Mouse (Mus musculus) left cerebral cortex, postnatal 14 days (tissue): ENCODE measurements around the gene Nrbf2. TPM values are rescaled to one million over a fixed set of nuclear protein-coding genes. Genes with fewer than 3 reads are reported as not detected.

ENCODE experiments used
- DNase-seq, 2 experiments: peaks; one replicate each; pipeline ENCODE4 v3.0.0; 2021 to 2022; ENCODE audit warnings: low spot score in 2 of 2, mixed read lengths in 1 of 2
- intact Hi-C: fragments of 180-260 bp; cut with DNase I; formaldehyde crosslinking; loops from one replicate; pipeline ENCODE4 v1.15.1; 2025
- long read RNA-seq, 2 experiments: library from polyadenylated mRNA; stranded (forward); transcript quantifications; one replicate each; pipeline ENCODE4 v2.0.0; 2021
- total RNA-seq, 2 experiments: library from RNA; stranded (reverse); gene quantifications; 2 replicates each; pipeline ENCODE4 v1.2.3; 2021

Gene Nrbf2
- total RNA-seq = 10 to 100 TPM; 15.7 to 16.1 TPM
- long read RNA-seq, experiment 1, transcript Nrbf2-201 (4 exons, 1,813 nt) = major isoform, 30 of 31 reads
- long read RNA-seq, experiment 1, partial matches to known transcripts = 0 of 31 reads
- long read RNA-seq, experiment 1, other reads (novel, unspliced or antisense) = 1 of 31 reads
- long read RNA-seq, experiment 2, transcript Nrbf2-201 (4 exons, 1,813 nt) = major isoform, 32 of 34 reads
- long read RNA-seq, experiment 2, partial matches to known transcripts = 0 of 34 reads
- long read RNA-seq, experiment 2, other reads (novel, unspliced or antisense) = 2 of 34 reads

GRCm38 (mm10) chr10:67285176-67285814, at the start of gene Nrbf2:
Gene Nrbf2 (minus strand): TSS chr10:67285305.
- intact Hi-C loops = no loop called here
- DNase-seq = peak; percentile 83 to 86

- DNase-seq = no peak
- intact Hi-C loops = no loop called here
These were observed 45.5 kb upstream of the Nrbf2 start for GRCm38 (mm10) chr10:67330580-67330979.

GRCm38 (mm10) chr10:67329661-67330060, 44.6 kb upstream of the Nrbf2 start:
- no peak for DNase-seq
- intact Hi-C loops = no loop called here

- intact Hi-C loops = no loop called here
These were observed 43.1 kb upstream of the Nrbf2 start for GRCm38 (mm10) chr10:67328208-67328607.

GRCm38 (mm10) chr10:67324036-67324435, 38.9 kb upstream of the Nrbf2 start:
- intact Hi-C loops = no loop called here
- no peak for DNase-seq

More at GRCm38 (mm10) chr10:67328208-67328607, 43.1 kb upstream of the Nrbf2 start:
- no peak for DNase-seq

- DNase-seq = no peak
- intact Hi-C loops = no loop called here
These were observed 36.3 kb upstream of the Nrbf2 start for GRCm38 (mm10) chr10:67321396-67321795.

- intact Hi-C loops = no loop called here
These were observed 35.2 kb upstream of the Nrbf2 start for GRCm38 (mm10) chr10:67320207-67320859.

GRCm38 (mm10) chr10:67319016-67319725, 34.1 kb upstream of the Nrbf2 start:
- intact Hi-C loops = loop anchor here (5.0 to 10.0 kb wide), 2 partner anchors 218 to 676 kb away; partner anchors contain the start of gene Egr2

More at GRCm38 (mm10) chr10:67320207-67320859, 35.2 kb upstream of the Nrbf2 start:
- peak in 1 of 2 experiments; percentile 29 for DNase-seq

GRCm38 (mm10) chr10:67317931-67318460, 32.9 kb upstream of the Nrbf2 start:
- intact Hi-C loops = loop anchor here (5.0 to 10.0 kb wide), 2 partner anchors 219 to 677 kb away; partner anchors contain the start of gene Egr2
- peak in 1 of 2 experiments; percentile 26 for DNase-seq

More at GRCm38 (mm10) chr10:67319016-67319725, 34.1 kb upstream of the Nrbf2 start:
- DNase-seq = peak in 1 of 2 experiments; percentile 20

- DNase-seq = peak; percentile 51 to 65
- intact Hi-C loops = loop anchor here (2.0 to 10.0 kb wide), 5 partner anchors 222 to 680 kb away; partner anchors contain the start of gene Egr2
These were observed 29.8 kb upstream of the Nrbf2 start for GRCm38 (mm10) chr10:67314811-67315435.

GRCm38 (mm10) chr10:67312456-67312855, 27.4 kb upstream of the Nrbf2 start:
- intact Hi-C loops = loop anchor here (10.0 kb wide), 1 partner anchor 682 kb away; no protein-coding TSS in a partner anchor
- DNase-seq = no peak

GRCm38 (mm10) chr10:67311277-67311959, 26.3 kb upstream of the Nrbf2 start:
- peak; percentile 69 to 72 for DNase-seq
- intact Hi-C loops = loop anchor here (2.0 to 10.0 kb wide), 3 partner anchors 47 to 683 kb away; no protein-coding TSS in a partner anchor

GRCm38 (mm10) chr10:67309483-67310138, 24.5 kb upstream of the Nrbf2 start:
- no peak for DNase-seq
- intact Hi-C loops = loop anchor here (2.0 to 10.0 kb wide), 3 partner anchors 45 to 685 kb away; no protein-coding TSS in a partner anchor

- intact Hi-C loops = no loop called here
- no peak for DNase-seq
These were observed 17.2 kb upstream of the Nrbf2 start for GRCm38 (mm10) chr10:67302340-67302739.

- intact Hi-C loops = no loop called here
These were observed 15.9 kb upstream of the Nrbf2 start for GRCm38 (mm10) chr10:67301046-67301445.

GRCm38 (mm10) chr10:67299285-67299684, 14.2 kb upstream of the Nrbf2 start:
- DNase-seq = no peak
- intact Hi-C loops = no loop called here

More at GRCm38 (mm10) chr10:67301046-67301445, 15.9 kb upstream of the Nrbf2 start:
- no peak for DNase-seq

- DNase-seq = no peak
- intact Hi-C loops = no loop called here
These were observed 13.8 kb upstream of the Nrbf2 start for GRCm38 (mm10) chr10:67298856-67299255.
